Mouse (Mus musculus): ENCODE data around the gene Cep83. TPM values are rescaled to one million over a fixed set of nuclear protein-coding genes. Genes with fewer than 3 reads are reported as not detected.
A peak's percentile ranks its signal among the peaks of the same experiment; 100 is the strongest.
"Not testable (repeated sequence)": the region's sequence is repeated elsewhere in the genome, so short reads cannot be mapped to it uniquely, and the experiment has no call there.

The Cep83 gene
- total and polyA plus RNA-seq, 2 experiments from 2014 or later: 14.4 TPM

DNA sequence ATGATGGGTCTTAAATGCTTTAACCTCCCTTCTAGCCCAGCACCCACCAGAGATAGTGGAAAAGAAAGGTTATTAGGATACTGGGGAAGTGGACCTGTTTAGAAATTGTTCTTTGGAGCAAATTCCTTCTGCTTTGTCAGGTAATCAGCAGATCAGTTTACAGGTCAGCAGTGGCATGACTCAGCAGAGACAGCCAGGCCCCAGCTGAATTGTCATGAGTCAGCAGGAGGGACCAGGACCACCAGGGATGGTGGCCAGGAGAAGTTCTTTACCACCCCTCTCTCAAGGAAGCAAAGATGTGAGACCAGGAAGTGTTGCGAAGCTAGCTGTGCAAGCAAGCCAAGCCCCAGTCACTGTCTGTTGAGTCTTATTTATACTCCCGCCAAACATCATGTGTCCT lies 18.2 kb downstream of the Cep83 start:
- no peak overlapping the region for H3K4me3 ChIP-seq (ENCODE audit: low read depth, low read length)
- no peak for ATAC-seq (ENCODE audit: insufficient read depth, low read depth)

DNA sequence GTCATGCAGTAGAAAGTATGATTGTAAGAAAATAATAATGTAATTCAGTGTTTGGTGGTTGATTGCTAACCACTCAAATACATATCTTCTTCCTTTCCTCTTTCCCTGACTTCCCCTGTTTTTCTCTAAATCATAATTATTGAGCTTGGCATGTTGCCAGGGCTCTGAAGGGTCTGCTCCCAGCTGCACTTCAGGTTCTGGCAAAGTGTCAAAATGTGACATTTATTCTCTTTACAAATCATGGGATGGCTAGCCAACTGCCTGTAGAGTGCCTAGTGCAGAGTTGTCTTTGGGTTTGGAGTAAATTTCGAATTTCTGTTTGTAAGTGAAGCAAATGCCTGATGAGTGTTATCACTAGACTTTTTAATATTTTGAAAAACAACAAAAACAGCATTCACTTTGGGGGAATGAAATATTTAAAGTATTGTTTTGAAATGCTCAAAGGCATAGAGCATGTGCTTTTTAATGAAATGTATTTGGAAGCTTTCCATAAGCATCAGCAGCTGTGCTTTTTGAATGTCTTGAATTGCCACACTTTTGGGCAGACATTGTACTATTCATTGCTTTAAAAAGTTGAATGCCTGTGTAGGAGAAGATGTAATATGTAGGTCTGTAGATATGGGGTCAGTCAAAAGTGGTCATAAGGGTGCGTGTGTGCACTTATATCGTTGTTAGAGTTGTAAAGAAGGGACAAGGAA lies 21.3 kb downstream of the Cep83 start:
- ATAC-seq (ENCODE audit: insufficient read depth, low read depth): no peak
- H3K4me1 ChIP-seq (ENCODE audit: control insufficient read depth, insufficient read depth): no peaks in the 10 kb centered on the region; the same call in 1 of the 2 replicates
- H3K36me3 ChIP-seq (replicated peaks; ENCODE audit: control insufficient read depth, insufficient read depth, low read length): no peaks in the 10 kb centered on the region
- H3K9ac ChIP-seq (replicated peaks; ENCODE audit: low read depth, low read length): no peak overlapping the region
- TF ChIP-seq CTCF (IDR thresholded peaks at IDR 0.05; ENCODE audit: low read depth) (no peak), EP300 (IDR thresholded peaks at IDR 0.05; ENCODE audit: low read depth) (no peak)
- no peak overlapping the region for H3K4me2 ChIP-seq (ENCODE audit: low read depth, low read length)
- no peaks in the 10 kb centered on the region for H3K27me3 ChIP-seq (ENCODE audit: control insufficient read depth, insufficient read depth, low read length)
- no peak overlapping the region for H3K4me3 ChIP-seq (ENCODE audit: low read depth, low read length)
- no peak overlapping the region for H3K27ac ChIP-seq (ENCODE audit: low read depth)
- no peaks in the 10 kb centered on the region for H3K9me3 ChIP-seq (replicated peaks; ENCODE audit: control insufficient read depth, low read length)
- 73% methylated on average over 3 of the region's 3 CpGs for WGBS
- DNase-seq (ENCODE audit: low spot score): peak; percentile 33

More for the DNA sequence above, 18.2 kb downstream of the Cep83 start:
- Histone ChIP-seq H3K27me3 (ENCODE audit: control insufficient read depth, insufficient read depth, low read length) (no peaks in the 10 kb centered on the region), H3K27ac (ENCODE audit: low read depth) (no peak overlapping the region), H3K9me3 (replicated peaks; ENCODE audit: control insufficient read depth, low read length) (no peaks in the 10 kb centered on the region), H3K4me1 (ENCODE audit: control insufficient read depth, insufficient read depth) (no peaks in the 10 kb centered on the region; the same call in 1 of the 2 replicates), H3K4me2 (ENCODE audit: low read depth, low read length) (no peak overlapping the region), H3K9ac (replicated peaks; ENCODE audit: low read depth, low read length) (no peak overlapping the region), H3K36me3 (replicated peaks; ENCODE audit: control insufficient read depth, insufficient read depth, low read length) (no peaks in the 10 kb centered on the region)
- TF ChIP-seq CTCF (IDR thresholded peaks at IDR 0.05; ENCODE audit: low read depth) (no peak), EP300 (IDR thresholded peaks at IDR 0.05; ENCODE audit: low read depth) (no peak)
- 91% methylated on average over 2 of the region's 2 CpGs for WGBS
- no peak for DNase-seq (ENCODE audit: low spot score)

DNA sequence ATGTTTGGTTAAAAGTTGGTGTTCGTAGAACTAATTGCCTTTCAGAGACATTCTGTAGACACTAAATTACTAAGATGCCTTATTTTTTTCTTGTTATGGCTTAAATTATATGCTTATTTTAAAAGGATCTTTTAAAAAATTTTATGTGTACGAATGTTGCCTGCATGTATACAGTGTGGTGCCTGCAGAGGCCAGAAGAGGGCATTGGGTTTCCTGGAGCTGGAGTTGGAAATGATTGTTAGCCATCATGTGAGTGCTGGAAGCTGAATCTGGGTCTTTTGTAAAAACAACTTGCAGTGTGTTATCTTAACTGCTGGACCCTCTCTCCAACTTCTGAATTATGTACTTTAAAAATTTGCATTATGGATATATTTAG lies 21.9 kb downstream of the Cep83 start:
- H3K4me1 ChIP-seq (ENCODE audit: control insufficient read depth, insufficient read depth): no peaks in the 10 kb centered on the region; the same call in 1 of the 2 replicates
- H3K4me3 ChIP-seq (ENCODE audit: low read depth, low read length): no peak overlapping the region
- no peak overlapping the region for H3K27ac ChIP-seq (ENCODE audit: low read depth)
- TF ChIP-seq EP300 (IDR thresholded peaks at IDR 0.05; ENCODE audit: low read depth) (no peak), CTCF (IDR thresholded peaks at IDR 0.05; ENCODE audit: low read depth) (no peak)
- no peaks in the 10 kb centered on the region for H3K36me3 ChIP-seq (replicated peaks; ENCODE audit: control insufficient read depth, insufficient read depth, low read length)
- H3K9ac ChIP-seq (replicated peaks; ENCODE audit: low read depth, low read length): no peak overlapping the region
- ATAC-seq (ENCODE audit: insufficient read depth, low read depth): no peak
- no peak for DNase-seq (ENCODE audit: low spot score)
- H3K9me3 ChIP-seq (replicated peaks; ENCODE audit: control insufficient read depth, low read length): no peaks in the 10 kb centered on the region
- 90% methylated on average over 2 of the region's 2 CpGs for WGBS
- H3K27me3 ChIP-seq (ENCODE audit: control insufficient read depth, insufficient read depth, low read length): no peaks in the 10 kb centered on the region
- no peak overlapping the region for H3K4me2 ChIP-seq (ENCODE audit: low read depth, low read length)

DNA sequence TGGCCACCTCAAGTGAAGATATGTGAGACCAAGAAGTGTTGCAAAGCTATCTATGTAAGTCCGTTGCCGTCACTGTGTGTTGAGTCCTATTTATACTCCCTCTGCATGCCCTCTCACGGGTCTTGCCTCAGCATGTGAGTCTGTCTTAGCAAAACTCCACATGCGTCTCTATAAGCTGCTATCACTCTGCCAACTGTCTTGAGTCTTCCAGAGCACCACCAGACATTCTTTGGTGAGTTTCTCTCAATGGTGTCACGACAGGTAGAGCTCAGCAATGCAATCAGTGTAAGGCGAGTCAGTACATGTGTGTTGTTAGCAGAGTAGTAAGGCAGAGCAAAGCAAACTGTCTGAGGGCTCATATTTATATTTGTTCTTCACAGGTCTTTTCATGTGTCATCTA lies 31.8 kb downstream of the Cep83 start:
- ATAC-seq (ENCODE audit: insufficient read depth, low read depth) (no peak), DNase-seq (ENCODE audit: low spot score) (no peak)
- peaks cover 9% of the 10 kb centered on the region for H3K36me3 ChIP-seq (replicated peaks; ENCODE audit: control insufficient read depth, insufficient read depth, low read length)
- no peaks in the 10 kb centered on the region for H3K4me1 ChIP-seq (ENCODE audit: control insufficient read depth, insufficient read depth)
- H3K27me3 ChIP-seq (ENCODE audit: control insufficient read depth, insufficient read depth, low read length): no peaks in the 10 kb centered on the region
- no peaks in the 10 kb centered on the region for H3K9me3 ChIP-seq (replicated peaks; ENCODE audit: control insufficient read depth, low read length)
- no peak overlapping the region for H3K27ac ChIP-seq (ENCODE audit: low read depth)
- no peak overlapping the region for H3K4me2 ChIP-seq (ENCODE audit: low read depth, low read length)
- no peak overlapping the region for H3K4me3 ChIP-seq (ENCODE audit: low read depth, low read length)
- TF ChIP-seq CTCF (IDR thresholded peaks at IDR 0.05; ENCODE audit: low read depth) (no peak), EP300 (IDR thresholded peaks at IDR 0.05; ENCODE audit: low read depth) (no peak)
- H3K9ac ChIP-seq (replicated peaks; ENCODE audit: low read depth, low read length): no peak overlapping the region
- 67% methylated on average over 6 of the region's 6 CpGs for WGBS

DNA sequence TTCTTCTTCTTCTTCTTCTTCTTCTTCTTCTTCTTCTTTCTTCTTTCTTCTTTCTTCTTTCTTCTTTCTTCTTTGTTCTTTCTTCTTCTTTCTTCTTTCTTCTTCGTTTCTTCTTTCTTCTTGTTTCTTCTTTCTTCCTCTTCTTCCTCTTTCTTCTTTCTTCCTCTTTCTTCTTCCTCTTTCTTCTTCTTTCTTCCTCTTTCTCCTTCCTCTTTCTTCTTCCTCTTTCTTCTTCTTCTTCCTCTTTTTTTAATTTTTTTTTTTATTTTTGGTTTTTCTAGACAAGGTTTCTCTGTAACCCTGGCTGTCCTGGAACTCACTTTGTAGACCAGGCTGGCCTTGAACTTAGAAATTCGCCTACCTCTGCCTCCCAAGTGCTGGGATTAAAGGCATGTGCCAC lies 39.6 kb downstream of the Cep83 start:
- H3K4me2 ChIP-seq (ENCODE audit: low read depth, low read length); ATAC-seq (ENCODE audit: insufficient read depth, low read depth); H3K27me3 ChIP-seq (ENCODE audit: control insufficient read depth, insufficient read depth, low read length); H3K9ac ChIP-seq (replicated peaks; ENCODE audit: low read depth, low read length); H3K36me3 ChIP-seq (replicated peaks; ENCODE audit: control insufficient read depth, insufficient read depth, low read length); DNase-seq (ENCODE audit: low spot score); H3K27ac ChIP-seq (ENCODE audit: low read depth); H3K9me3 ChIP-seq (replicated peaks; ENCODE audit: control insufficient read depth, low read length); H3K4me1 ChIP-seq (ENCODE audit: control insufficient read depth, insufficient read depth); H3K4me3 ChIP-seq (ENCODE audit: low read depth, low read length): not testable (repeated sequence)
- 86% methylated on average over 2 of the region's 2 CpGs for WGBS

DNA sequence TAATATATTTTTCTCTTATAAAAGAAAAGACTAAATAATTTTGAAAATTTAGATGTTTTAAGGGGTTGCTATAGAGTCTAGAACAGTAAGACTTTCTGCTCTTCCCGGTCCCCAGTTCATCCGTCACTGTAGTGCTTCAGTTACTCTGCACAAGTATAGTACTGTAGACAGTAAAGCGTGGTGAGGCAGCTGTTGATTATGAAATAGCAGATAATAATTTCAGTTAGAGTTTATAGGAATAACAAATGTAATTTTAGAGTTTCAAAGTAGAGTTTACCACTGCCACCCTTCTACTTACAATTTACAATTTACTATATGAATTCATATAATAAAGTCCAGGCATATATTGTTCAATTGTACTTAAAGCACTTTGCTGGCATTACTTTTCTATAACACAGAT lies 42.0 kb downstream of the Cep83 start:
- DNase-seq (ENCODE audit: low spot score) (no peak), ATAC-seq (ENCODE audit: insufficient read depth, low read depth) (no peak)
- no peaks in the 10 kb centered on the region for H3K27me3 ChIP-seq (ENCODE audit: control insufficient read depth, insufficient read depth, low read length)

More for the DNA sequence above, 42.0 kb downstream of the Cep83 start:
- Histone ChIP-seq H3K4me3 (ENCODE audit: low read depth, low read length) (no peak overlapping the region), H3K27ac (ENCODE audit: low read depth) (no peak overlapping the region), H3K36me3 (replicated peaks; ENCODE audit: control insufficient read depth, insufficient read depth, low read length) (peaks cover 4% of the 10 kb centered on the region; the same call in 1 of the 2 replicates), H3K9me3 (replicated peaks; ENCODE audit: control insufficient read depth, low read length) (no peaks in the 10 kb centered on the region), H3K4me2 (ENCODE audit: low read depth, low read length) (no peak overlapping the region), H3K4me1 (ENCODE audit: control insufficient read depth, insufficient read depth) (no peaks in the 10 kb centered on the region), H3K9ac (replicated peaks; ENCODE audit: low read depth, low read length) (no peak overlapping the region)
- TF ChIP-seq CTCF (IDR thresholded peaks at IDR 0.05; ENCODE audit: low read depth) (no peak), EP300 (IDR thresholded peaks at IDR 0.05; ENCODE audit: low read depth) (no peak)
- WGBS: 94% methylated on average over 3 of the region's 3 CpGs
